9 mouse cellular contexts compared by ENCODE assay signal in the genomic region with DNA sequence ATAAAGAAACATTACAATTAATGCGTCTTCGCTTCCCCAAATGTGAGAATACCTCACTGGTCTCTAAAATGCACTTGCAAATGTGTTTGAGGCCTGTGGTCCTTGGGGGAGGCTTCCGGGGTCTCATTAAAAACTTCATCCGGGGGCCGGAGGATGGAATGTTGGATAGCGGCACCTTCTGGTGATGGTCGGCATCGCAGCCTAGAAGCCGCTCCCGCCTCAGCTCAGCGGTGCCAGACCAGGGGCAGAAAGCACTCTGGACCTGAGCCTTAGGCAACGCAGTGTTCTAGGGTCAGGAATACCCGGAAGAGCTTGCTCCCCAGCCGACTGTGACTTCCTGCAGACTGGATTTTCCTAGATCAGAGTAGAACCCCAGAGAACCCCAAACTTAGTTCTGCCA. TPM values are rescaled to one million over a fixed set of nuclear protein-coding genes. Genes with fewer than 3 reads are reported as not detected.
DNase-seq lines count a peak whose midpoint lies in the region; ATAC-seq and TF ChIP-seq lines count a peak whose summit lies in the region.
"Had no signal": no experiment of that assay in that cellular context is flagged by ENCODE, and none has a peak within 500 bp of the region (broad histone marks: within the 10 kb centered on the region; RNA-seq: fewer than 3 reads in every experiment).

No protein-coding gene starts in this region.

- peak; percentile 43 to 65 for DNase-seq in frontal cortex, postnatal 25 days (ENCODE audit: low spot score in 2 of 2)
- DNase-seq in adrenal gland, postnatal 25 days = peak; percentile 61
- peak; percentile 46 for DNase-seq in kidney, adult 11 months
- peak; percentile 74 for DNase-seq in limb, embryonic 14.5 days (ENCODE audit: low spot score)
- peak; percentile 59 for DNase-seq in naive thymus-derived CD4-positive, alpha-beta T cell, adult 2 months (ENCODE audit: low read depth)
- peak; percentile 9 to 17 for DNase-seq in thymus, adult 18-20 months

- H3K4me1 ChIP-seq in forebrain, embryonic 15.5 days = peaks cover 11% of the 10 kb centered on the region
- H3K4me1 ChIP-seq in limb, embryonic 14.5 days (ENCODE audit: control insufficient read depth, insufficient read depth, low read length) = 0 out of 2 replicates have a peak, but pooled peaks cover 3% of the 10 kb centered on the region

- no peaks in the 10 kb centered on the region for H3K36me3 ChIP-seq in forebrain, embryonic 15.5 days
- H3K36me3 ChIP-seq in limb, embryonic 14.5 days (ENCODE audit: control insufficient read depth, insufficient read depth, low read length) = no peaks in the 10 kb centered on the region
- H3K36me3 ChIP-seq: midbrain, embryonic 12.5 days had no signal

- no peak for ATAC-seq in frontal cortex, adult (ENCODE audit: low TSS enrichment)
- no peak for ATAC-seq in forebrain, embryonic 15.5 days (replicated peaks)
- peak; percentile 26; the same call in 1 of the 2 replicates for ATAC-seq in limb, embryonic 14.5 days (ENCODE audit: low FRiP score, low read depth)

- H3K4me3 ChIP-seq in forebrain, embryonic 15.5 days = no peak overlapping the region
- no peak overlapping the region for H3K4me3 ChIP-seq in limb, embryonic 14.5 days (replicated peaks; ENCODE audit: low read length)
- H3K4me3 ChIP-seq: midbrain, embryonic 12.5 days had no signal

- WGBS in forebrain, embryonic 15.5 days = 4% methylated on average over 14 of the region's 14 CpGs
- 7% methylated on average over 14 of the region's 14 CpGs for WGBS in limb, embryonic 14.5 days

- H3K9ac ChIP-seq in forebrain, embryonic 15.5 days (replicated peaks) = no peak overlapping the region
- 0 out of 2 replicates have a peak overlapping the region, but pooled peaks have one; percentile 21 for H3K9ac ChIP-seq in limb, embryonic 14.5 days (ENCODE audit: low read depth, low read length, severe bottlenecking)
- H3K9ac ChIP-seq: midbrain, embryonic 12.5 days had no signal

- TF ChIP-seq POLR2A in limb, embryonic 14.5 days (IDR thresholded peaks at IDR 0.05; ENCODE audit: borderline replicate concordance, extremely low read depth, insufficient read depth, insufficient read length) = no peak

- H3K4me2 ChIP-seq in forebrain, embryonic 15.5 days (replicated peaks) = peak overlapping the region; percentile 21; the same call in 1 of the 2 replicates
- peak overlapping the region; percentile 37 for H3K4me2 ChIP-seq in limb, embryonic 14.5 days (replicated peaks; ENCODE audit: low read depth, low read length, severe bottlenecking)
- H3K4me2 ChIP-seq: midbrain, embryonic 12.5 days had no signal

- H3K27me3 ChIP-seq in forebrain, embryonic 15.5 days = no peaks in the 10 kb centered on the region
- H3K27me3 ChIP-seq in limb, embryonic 14.5 days (ENCODE audit: control insufficient read depth, insufficient read depth, low read length) = no peaks in the 10 kb centered on the region

- H3K9me3 ChIP-seq in forebrain, embryonic 15.5 days = no peaks in the 10 kb centered on the region
- H3K9me3 ChIP-seq in limb, embryonic 14.5 days (ENCODE audit: control insufficient read depth, low read length) = no peaks in the 10 kb centered on the region
- H3K9me3 ChIP-seq: midbrain, embryonic 12.5 days had no signal

- no peak overlapping the region for H3K27ac ChIP-seq in forebrain, embryonic 15.5 days (replicated peaks)
- no peak overlapping the region for H3K27ac ChIP-seq in limb, embryonic 14.5 days (replicated peaks; ENCODE audit: low read depth, low read length)
- H3K27ac ChIP-seq: midbrain, embryonic 12.5 days had no signal

RNA-seq across cellular contexts. Expression of a gene that starts 8.7 kb away (rescaled TPM):
- 23.1 and 28.0 TPM in 2 replicates for total RNA-seq in adrenal gland, postnatal 25 days (2021)
- polyA plus RNA-seq in forebrain, embryonic 15.5 days (2015; fragmentation: Nextera tagmentation; extraction: Ambion mirVana) = 3.9 and 4.2 TPM in 2 replicates
- polyA plus RNA-seq in limb, embryonic 14.5 days (2012; rRNA removed) = 31.6 and 38.9 TPM in 2 replicates
- 10.5 and 11.3 TPM in 2 replicates for polyA plus RNA-seq in limb, embryonic 14.5 days (2014; fragmentation: Nextera tagmentation; extraction: Ambion mirVana)

RNA-seq across cellular contexts. Expression of a gene that starts 43.7 kb away (rescaled TPM):
- total RNA-seq in adrenal gland, postnatal 25 days (2021) = 41.5 and 45.5 TPM in 2 replicates
- polyA plus RNA-seq in forebrain, embryonic 15.5 days (2015; fragmentation: Nextera tagmentation; extraction: Ambion mirVana) = 39.6 and 40.7 TPM in 2 replicates
- 79.1 and 97.1 TPM in 2 replicates for polyA plus RNA-seq in limb, embryonic 14.5 days (2012; rRNA removed)
- 37.5 and 37.7 TPM in 2 replicates for polyA plus RNA-seq in limb, embryonic 14.5 days (2014; fragmentation: Nextera tagmentation; extraction: Ambion mirVana)

RNA-seq across cellular contexts. Expression of a gene that starts 52.8 kb away (rescaled TPM):
- total RNA-seq in adrenal gland, postnatal 25 days (2021) = not detected in 2 replicates
- 1.7 and 1.8 TPM in 2 replicates for polyA plus RNA-seq in forebrain, embryonic 15.5 days (2015; fragmentation: Nextera tagmentation; extraction: Ambion mirVana)
- 2.8 and 3.6 TPM in 2 replicates for polyA plus RNA-seq in limb, embryonic 14.5 days (2012; rRNA removed)
- polyA plus RNA-seq in limb, embryonic 14.5 days (2014; fragmentation: Nextera tagmentation; extraction: Ambion mirVana) = 0.70 and 1.0 TPM in 2 replicates

Comparison
In these comparisons a context has a peak if more than half of its experiments do, and no peak if none do; other contexts are left out.
1. DNase-seq: peak in every context shown above with its lines; median percentile 74 in limb, embryonic 14.5 days; 61 in adrenal gland, postnatal 25 days; 59 in naive thymus-derived CD4-positive, alpha-beta T cell, adult 2 months; 54 in frontal cortex, postnatal 25 days; 46 in kidney, adult 11 months; 13 in thymus, adult 18-20 months.